Mouse (Mus musculus) R1 (cell line): Measurements from ENCODE around the gene Prame.
"Not testable (repeated sequence)": the region's sequence is repeated elsewhere in the genome, so short reads cannot be mapped to it uniquely, and the experiment has no call there.

ENCODE experiments used
- DNase-seq: peaks from one replicate; pipeline ENCODE4 v3.0.0-alpha.2; 2018; ENCODE audit warnings: low read depth, low spot score

Prame gene

GRCm38 (mm10) chrX:135627605-135628004 lies at the start of gene Prame:
TSS of gene Prame (minus strand) at chrX:135627705.
- peak; percentile 1 for DNase-seq

- DNase-seq = peak; percentile 26
These were observed 24.8 kb upstream of the Prame start for GRCm38 (mm10) chrX:135652173-135652772.

GRCm38 (mm10) chrX:135601298-135602029 lies 26.0 kb downstream of the Prame start:
- DNase-seq = peak; percentile 80

GRCm38 (mm10) chrX:135598677-135599076 lies 28.8 kb downstream of the Prame start, which contains the start of gene Nxf7:
TSS of gene Nxf7 (minus strand) at chrX:135598777.
- DNase-seq = no peak

- no peak for DNase-seq
These were observed 29.4 kb downstream of the Prame start for GRCm38 (mm10) chrX:135598096-135598495.

- no peak for DNase-seq
These were observed 51.1 kb downstream of the Prame start for GRCm38 (mm10) chrX:135576412-135576811.

GRCm38 (mm10) chrX:135574958-135575628 lies 52.4 kb downstream of the Prame start:
- DNase-seq = not testable (repeated sequence)

GRCm38 (mm10) chrX:135574261-135574957 lies 53.1 kb downstream of the Prame start:
- peak; percentile 71 for DNase-seq

GRCm38 (mm10) chrX:135569467-135569866 lies 58.0 kb downstream of the Prame start:
- DNase-seq = peak; percentile 28

GRCm38 (mm10) chrX:135564934-135565333 lies 62.6 kb downstream of the Prame start:
- peak; percentile 11 for DNase-seq
